Mouse (Mus musculus) ES-E14 (cell line): ENCODE measurements at regions not wholly inside any gene's neighbourhood (a gene's known extent, or its start where the extent isn't known, plus 50 kb on each side); places are given as distances from the start of the nearest gene placed in this dataset.

Experiments
- CHD2 ChIP-seq: IDR thresholded peaks from 2 replicates; pipeline ENCODE4 v1.6.1; 2014; ENCODE audit warnings: mild to moderate bottlenecking, low read depth, low read length, inconsistent platforms
- HCFC1 ChIP-seq: IDR thresholded peaks from 2 replicates; pipeline ENCODE4 v1.6.1; 2012; ENCODE audit warnings: low read length, inconsistent platforms, borderline replicate concordance; ENCODE audit not compliant: insufficient read depth
- MAFK ChIP-seq: IDR thresholded peaks from 2 replicates; pipeline ENCODE4 v1.6.1; 2014; ENCODE audit warnings: mild to moderate bottlenecking, low read depth, low read length, inconsistent platforms; ENCODE audit not compliant: insufficient read depth
- ZC3H11A ChIP-seq: IDR thresholded peaks from 2 replicates; pipeline ENCODE4 v1.6.1; 2012; ENCODE audit warnings: low read depth, mild to moderate bottlenecking, inconsistent platforms, low read length, borderline replicate concordance
- ZNF384 ChIP-seq: IDR thresholded peaks from 2 replicates; pipeline ENCODE4 v1.6.1; 2012; ENCODE audit warnings: low read depth, low read length, inconsistent platforms

DNA sequence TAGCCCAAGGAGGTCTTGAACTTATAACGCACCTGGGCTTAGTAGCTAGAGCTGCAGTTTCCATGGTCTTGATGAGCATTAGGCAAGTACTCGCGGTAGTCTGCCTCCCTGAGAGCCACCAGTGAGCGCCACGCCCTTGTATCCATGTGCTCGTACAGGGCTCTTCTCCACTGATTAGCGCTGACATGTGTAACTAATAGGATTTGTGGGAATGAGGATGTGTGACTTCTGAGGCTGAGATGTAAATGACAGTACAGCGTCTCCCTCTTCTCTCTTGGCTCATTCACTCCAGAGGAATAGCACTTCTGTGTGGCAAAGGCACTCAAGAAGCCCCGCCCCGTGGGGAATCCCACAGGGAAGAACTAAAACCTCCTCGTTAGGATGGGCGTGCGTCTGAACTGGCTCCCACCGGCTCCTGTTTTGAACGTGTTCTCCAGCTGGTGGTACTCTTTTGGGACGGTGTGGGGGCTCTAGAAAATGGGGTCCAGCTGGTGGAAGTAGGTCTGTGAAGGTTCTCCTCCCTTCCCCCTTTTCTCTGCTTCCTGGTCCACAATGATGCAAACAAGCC is 94.3 kb upstream of the Pkdcc start:
- TF ChIP-seq CHD2 (no peak), MAFK (no peak), HCFC1 (no peak), ZNF384 (no peak), ZC3H11A (no peak)
